Mouse (Mus musculus): Measurements from ENCODE around the gene Luzp1. TPM values are rescaled to one million over a fixed set of nuclear protein-coding genes. Genes with fewer than 3 reads are reported as not detected.

Luzp1 gene
- polyA plus RNA-seq, 1 experiment from 2014 or later, result 97.0 TPM

- H3K4me3 ChIP-seq, result no peak overlapping the region
- H3K9me3 ChIP-seq, result no peaks in the 10 kb centered on the region
- no peak overlapping the region for H3K4me2 ChIP-seq (replicated peaks)
- no peak for ATAC-seq (ENCODE audit: low FRiP score, low read depth)
- WGBS, result 86% methylated on average over 4 of the region's 4 CpGs
- no peak overlapping the region for H3K27ac ChIP-seq (replicated peaks)
- H3K9ac ChIP-seq (replicated peaks), result no peak overlapping the region
- H3K4me1 ChIP-seq, result peaks cover 12% of the 10 kb centered on the region
- no peaks in the 10 kb centered on the region for H3K36me3 ChIP-seq
- H3K27me3 ChIP-seq, result no peaks in the 10 kb centered on the region
These were observed 19.3 kb upstream of the Luzp1 start for GRCm38 (mm10) chr4:136450271-136450670.

- Histone ChIP-seq H3K4me1 (peaks cover 12% of the 10 kb centered on the region), H3K9ac (replicated peaks) (no peak overlapping the region), H3K36me3 (no peaks in the 10 kb centered on the region), H3K27ac (replicated peaks) (no peak overlapping the region), H3K4me2 (replicated peaks) (no peak overlapping the region), H3K4me3 (no peak overlapping the region), H3K27me3 (peaks cover 7% of the 10 kb centered on the region; the same call in 1 of the 2 replicates), H3K9me3 (no peaks in the 10 kb centered on the region)
- ATAC-seq (ENCODE audit: low FRiP score, low read depth), result no peak
- 32% methylated on average over 6 of the region's 6 CpGs for WGBS
These were observed 18.0 kb upstream of the Luzp1 start for GRCm38 (mm10) chr4:136451564-136451963.

- Histone ChIP-seq H3K27ac (replicated peaks) (no peak overlapping the region), H3K36me3 (no peaks in the 10 kb centered on the region), H3K27me3 (peaks cover 7% of the 10 kb centered on the region; the same call in 1 of the 2 replicates), H3K4me3 (no peak overlapping the region), H3K9me3 (no peaks in the 10 kb centered on the region), H3K4me2 (replicated peaks) (no peak overlapping the region), H3K4me1 (peaks cover 12% of the 10 kb centered on the region), H3K9ac (replicated peaks) (no peak overlapping the region)
- ATAC-seq (ENCODE audit: low FRiP score, low read depth), result no peak
- 85% methylated on average over 3 of the region's 3 CpGs for WGBS
These were observed 17.3 kb upstream of the Luzp1 start for GRCm38 (mm10) chr4:136452286-136452685.

- H3K4me1 ChIP-seq, result peaks cover 12% of the 10 kb centered on the region
- ATAC-seq (ENCODE audit: low FRiP score, low read depth), result no peak
- no peak overlapping the region for H3K9ac ChIP-seq (replicated peaks)
- peaks cover 7% of the 10 kb centered on the region; the same call in 1 of the 2 replicates for H3K27me3 ChIP-seq
- H3K36me3 ChIP-seq, result no peaks in the 10 kb centered on the region
- H3K9me3 ChIP-seq, result no peaks in the 10 kb centered on the region
- no peak overlapping the region for H3K4me2 ChIP-seq (replicated peaks)
- WGBS, result 74% methylated on average over 5 of the region's 5 CpGs
- no peak overlapping the region for H3K27ac ChIP-seq (replicated peaks)
- H3K4me3 ChIP-seq, result no peak overlapping the region
These were observed 16.8 kb upstream of the Luzp1 start for GRCm38 (mm10) chr4:136452792-136453191.

GRCm38 (mm10) chr4:136454850-136455260 is 14.7 kb upstream of the Luzp1 start:
- H3K4me1 ChIP-seq, result peaks cover 12% of the 10 kb centered on the region
- H3K4me3 ChIP-seq, result no peak overlapping the region
- H3K27ac ChIP-seq (replicated peaks), result no peak overlapping the region
- H3K9ac ChIP-seq (replicated peaks), result no peak overlapping the region
- no peaks in the 10 kb centered on the region for H3K9me3 ChIP-seq
- no peaks in the 10 kb centered on the region for H3K36me3 ChIP-seq
- peaks cover 9% of the 10 kb centered on the region; the same call in 1 of the 2 replicates for H3K27me3 ChIP-seq
- ATAC-seq (ENCODE audit: low FRiP score, low read depth), result no peak
- WGBS, result 11% methylated on average over 10 of the region's 10 CpGs
- H3K4me2 ChIP-seq (replicated peaks), result peak overlapping the region; percentile 25

- Histone ChIP-seq H3K27me3 (peaks cover 22% of the 10 kb centered on the region), H3K9me3 (no peaks in the 10 kb centered on the region), H3K9ac (replicated peaks) (no peak overlapping the region), H3K4me1 (peaks cover 9% of the 10 kb centered on the region), H3K27ac (replicated peaks) (no peak overlapping the region), H3K4me2 (replicated peaks) (no peak overlapping the region), H3K4me3 (no peak overlapping the region), H3K36me3 (no peaks in the 10 kb centered on the region)
- 95% methylated on average over 6 of the region's 6 CpGs for WGBS
- no peak for ATAC-seq (ENCODE audit: low FRiP score, low read depth)
These were observed 12.9 kb upstream of the Luzp1 start for GRCm38 (mm10) chr4:136456516-136457218.

- ATAC-seq (ENCODE audit: low FRiP score, low read depth), result no peak
- WGBS, result 86% methylated on average over 7 of the region's 7 CpGs
These were observed 11.3 kb upstream of the Luzp1 start for GRCm38 (mm10) chr4:136458276-136458675.

GRCm38 (mm10) chr4:136459210-136459609 is 10.4 kb upstream of the Luzp1 start:
- Histone ChIP-seq H3K4me1 (peaks cover 22% of the 10 kb centered on the region), H3K9ac (replicated peaks) (no peak overlapping the region), H3K27me3 (peaks cover 46% of the 10 kb centered on the region), H3K9me3 (no peaks in the 10 kb centered on the region), H3K36me3 (no peaks in the 10 kb centered on the region), H3K4me3 (no peak overlapping the region), H3K4me2 (replicated peaks) (no peak overlapping the region), H3K27ac (replicated peaks) (no peak overlapping the region)
- 80% methylated on average over 12 of the region's 12 CpGs for WGBS
- ATAC-seq (ENCODE audit: low FRiP score, low read depth), result no peak

More at GRCm38 (mm10) chr4:136458276-136458675, 11.3 kb upstream of the Luzp1 start:
- no peak overlapping the region for H3K27ac ChIP-seq (replicated peaks)
- H3K4me1 ChIP-seq, result peaks cover 18% of the 10 kb centered on the region
- peaks cover 37% of the 10 kb centered on the region for H3K27me3 ChIP-seq
- no peak overlapping the region for H3K4me2 ChIP-seq (replicated peaks)
- no peak overlapping the region for H3K9ac ChIP-seq (replicated peaks)
- no peaks in the 10 kb centered on the region for H3K9me3 ChIP-seq
- no peak overlapping the region for H3K4me3 ChIP-seq
- no peaks in the 10 kb centered on the region for H3K36me3 ChIP-seq

GRCm38 (mm10) chr4:136461206-136461605 is 8.4 kb upstream of the Luzp1 start:
- no peak for ATAC-seq (ENCODE audit: low FRiP score, low read depth)
- Histone ChIP-seq H3K36me3 (no peaks in the 10 kb centered on the region), H3K9ac (replicated peaks) (no peak overlapping the region), H3K4me1 (peaks cover 22% of the 10 kb centered on the region), H3K9me3 (no peaks in the 10 kb centered on the region), H3K27ac (replicated peaks) (no peak overlapping the region), H3K4me3 (no peak overlapping the region), H3K4me2 (replicated peaks) (no peak overlapping the region), H3K27me3 (peaks cover 59% of the 10 kb centered on the region)
- WGBS, result 27% methylated on average over 4 of the region's 4 CpGs

- Histone ChIP-seq H3K4me3 (peak overlapping the region; percentile 62), H3K27me3 (peaks cover 62% of the 10 kb centered on the region), H3K4me2 (replicated peaks) (peak overlapping the region; percentile 98), H3K4me1 (peaks cover 24% of the 10 kb centered on the region), H3K27ac (replicated peaks) (no peak overlapping the region), H3K9me3 (no peaks in the 10 kb centered on the region), H3K9ac (replicated peaks) (peak overlapping the region; percentile 70; the same call in 1 of the 2 replicates), H3K36me3 (no peaks in the 10 kb centered on the region)
- WGBS, result 11% methylated on average over 6 of the region's 6 CpGs
- no peak for ATAC-seq (ENCODE audit: low FRiP score, low read depth)
These were observed 7.8 kb upstream of the Luzp1 start for GRCm38 (mm10) chr4:136461761-136462085.

GRCm38 (mm10) chr4:136462086-136462838 is 7.3 kb upstream of the Luzp1 start, which contains the start of gene 6030445D17Rik:
6030445D17Rik (plus strand) TSS chr4:136462250.
- peak within 1 kb of the TSS; percentile 62 for H3K4me3 ChIP-seq
- under 1% methylated on average over 57 of the region's 64 CpGs for WGBS
- H3K4me2 ChIP-seq (replicated peaks), result peak within 1 kb of the TSS; percentile 98
- no peaks in the 10 kb centered on the region for H3K36me3 ChIP-seq
- H3K27me3 ChIP-seq, result peaks cover 62% of the 10 kb centered on the region
- H3K4me1 ChIP-seq, result peaks cover 24% of the 10 kb centered on the region
- peak within 1 kb of the TSS; percentile 36; the same call in 1 of the 2 replicates for H3K27ac ChIP-seq (replicated peaks)
- peak; percentile 65 for ATAC-seq (ENCODE audit: low FRiP score, low read depth)
- no peaks in the 10 kb centered on the region for H3K9me3 ChIP-seq
- H3K9ac ChIP-seq (replicated peaks), result peak within 1 kb of the TSS; percentile 70

- ATAC-seq (ENCODE audit: low FRiP score, low read depth), result peak; percentile 56
- H3K36me3 ChIP-seq, result no peaks in the 10 kb centered on the region
- H3K27me3 ChIP-seq, result peaks cover 62% of the 10 kb centered on the region
- peak overlapping the region; percentile 98 for H3K4me2 ChIP-seq (replicated peaks)
- peaks cover 24% of the 10 kb centered on the region for H3K4me1 ChIP-seq
- peak overlapping the region; percentile 62 for H3K4me3 ChIP-seq
- H3K27ac ChIP-seq (replicated peaks), result no peak overlapping the region; the same call in 1 of the 2 replicates
- WGBS, result 1% methylated on average over 8 of the region's 8 CpGs
- H3K9ac ChIP-seq (replicated peaks), result peak overlapping the region; percentile 70
- no peaks in the 10 kb centered on the region for H3K9me3 ChIP-seq
These were observed 6.8 kb upstream of the Luzp1 start for GRCm38 (mm10) chr4:136462839-136463178.
